Mouse (Mus musculus) myocyte (in vitro differentiated cells): Measurements from ENCODE around the gene Gm42791. TPM values are rescaled to one million over a fixed set of nuclear protein-coding genes. Genes with fewer than 3 reads are reported as not detected.

Experiments
- H3K27me3 ChIP-seq: one replicate; pipeline ENCODE4 v1.6.1; 2011; ENCODE audit not compliant: control insufficient read depth, insufficient read depth, insufficient read length
- H3K36me3 ChIP-seq: one replicate; pipeline ENCODE4 v1.6.1; 2011; ENCODE audit not compliant: control insufficient read depth, insufficient read depth
- H3K4me2 ChIP-seq: one replicate; pipeline ENCODE4 v1.6.1; 2011; ENCODE audit warnings: low read depth, control low read depth
- H3K4me3 ChIP-seq: one replicate; pipeline ENCODE4 v1.5.1; 2011; ENCODE audit warnings: mild to moderate bottlenecking, control low read depth, moderate library complexity
- H3K79me2 ChIP-seq: one replicate; pipeline ENCODE4 v1.6.1; 2011; ENCODE audit not compliant: control insufficient read depth, insufficient read depth
- H3ac ChIP-seq: one replicate; pipeline ENCODE4 v1.6.1; 2011; ENCODE audit not compliant: control insufficient read depth, insufficient read length
- CEBPB ChIP-seq: IDR thresholded peaks from 2 replicates; pipeline ENCODE4 v1.6.1; 2011; ENCODE audit warnings: mild to moderate bottlenecking, moderate library complexity; ENCODE audit not compliant: poor library complexity, insufficient read depth, severe bottlenecking
- E2F4 ChIP-seq: IDR thresholded peaks from one replicate; pipeline ENCODE4 v1.6.1; 2011; ENCODE audit warnings: mild to moderate bottlenecking, control low read depth, moderate library complexity; ENCODE audit not compliant: insufficient read depth
- MAX ChIP-seq: IDR thresholded peaks from one replicate; pipeline ENCODE4 v1.6.1; 2011; ENCODE audit warnings: low read depth, mild to moderate bottlenecking, control low read depth
- MYOD1 ChIP-seq, 3 experiments: IDR thresholded peaks; one replicate each; pipeline ENCODE4 v1.6.1; 2011; ENCODE audit warnings: control low read depth in 2 of 3, low read depth in 2 of 3, mild to moderate bottlenecking in 2 of 3, moderate library complexity in 1 of 3; ENCODE audit not compliant: insufficient read length in 2 of 3, control insufficient read depth in 1 of 3
- MYOG ChIP-seq, 3 experiments: IDR thresholded peaks; one replicate each; pipeline ENCODE4 v1.6.1; 2011; ENCODE audit warnings: control low read depth in 2 of 3, low read depth in 2 of 3, mild to moderate bottlenecking in 2 of 3; ENCODE audit not compliant: insufficient read length in 2 of 3, control insufficient read depth in 1 of 3, insufficient read depth in 1 of 3
- POLR2A ChIP-seq: IDR thresholded peaks from one replicate; pipeline ENCODE4 v1.6.1; 2011; ENCODE audit warnings: low read depth, mild to moderate bottlenecking, control low read depth, moderate library complexity; ENCODE audit not compliant: insufficient read length
- POLR2AphosphoS2 ChIP-seq: IDR thresholded peaks from one replicate; pipeline ENCODE4 v1.6.1; 2011; ENCODE audit warnings: low read depth, control low read depth; ENCODE audit not compliant: insufficient read length
- REST ChIP-seq: IDR thresholded peaks from one replicate; pipeline ENCODE4 v1.6.1; 2011; ENCODE audit warnings: mild to moderate bottlenecking, control low read depth, moderate library complexity; ENCODE audit not compliant: insufficient read depth, insufficient read length
- SRF ChIP-seq: IDR thresholded peaks from one replicate; pipeline ENCODE4 v1.6.1; 2011; ENCODE audit warnings: low read depth; ENCODE audit not compliant: control insufficient read depth, insufficient read length
- TCF12 ChIP-seq: IDR thresholded peaks from one replicate; pipeline ENCODE4 v1.6.1; 2011; ENCODE audit warnings: mild to moderate bottlenecking, control low read depth; ENCODE audit not compliant: poor library complexity, insufficient read depth, severe bottlenecking
- TCF3 ChIP-seq: IDR thresholded peaks from one replicate; pipeline ENCODE4 v1.6.1; 2011; ENCODE audit warnings: low read depth, control low read depth; ENCODE audit not compliant: insufficient read length
- USF1 ChIP-seq: IDR thresholded peaks from one replicate; pipeline ENCODE4 v1.6.1; 2011; ENCODE audit warnings: low read depth, mild to moderate bottlenecking, control low read depth, moderate library complexity
- polyA plus RNA-seq: library from polyadenylated mRNA; unstranded; fragments of >200 nt; fragmentation: generic; extraction: Trizol; gene quantifications from one replicate; pipeline ENCODE4 v1.2.1, GENCODE M21; 2012; ENCODE audit warnings: missing spikeins

Gene Gm42791
- polyA plus RNA-seq, 1 experiment, result 0.11 TPM

DNA sequence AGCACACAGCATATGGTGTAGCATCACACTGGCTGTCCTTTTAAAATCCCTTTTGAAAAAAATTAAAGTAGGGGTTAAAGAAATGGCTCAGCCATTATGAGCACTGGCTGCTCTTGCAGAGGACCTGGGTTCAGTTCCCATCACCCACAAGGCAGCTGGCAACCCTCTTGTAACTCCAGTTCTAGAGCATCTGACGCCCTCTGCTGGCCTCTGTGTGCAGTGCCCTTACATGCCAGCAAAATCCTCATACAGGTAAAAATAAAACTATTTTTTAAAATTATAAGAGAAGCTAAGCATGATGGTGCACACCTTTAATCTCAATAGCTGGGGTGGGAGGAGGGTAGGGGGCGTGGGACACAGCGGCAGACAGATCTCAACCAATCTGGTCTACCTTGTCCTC lies 42.0 kb upstream of the Gm42791 start:
- H3ac ChIP-seq, result no peak overlapping the region
- H3K4me2 ChIP-seq, result no peak overlapping the region
- no peaks in the 10 kb centered on the region for H3K36me3 ChIP-seq
- TF ChIP-seq CEBPB, result no peak
- TF ChIP-seq USF1, result no peak
- TF ChIP-seq MYOG (IDR thresholded peaks at IDR 0.05; ENCODE audit: control insufficient read depth in 1 of 3, insufficient read depth in 1 of 3, insufficient read length in 2 of 3, low read depth in 2 of 3), result no peak
- no peak for TF ChIP-seq TCF3
- TF ChIP-seq MAX, result no peak
- no peak for TF ChIP-seq MYOD1 (IDR thresholded peaks at IDR 0.05; ENCODE audit: control insufficient read depth in 1 of 3, insufficient read length in 2 of 3, low read depth in 2 of 3)
- TF ChIP-seq POLR2A, result no peak
- no peak for TF ChIP-seq REST
- no peak for TF ChIP-seq POLR2AphosphoS2
- no peak for TF ChIP-seq E2F4
- no peak for TF ChIP-seq SRF
- TF ChIP-seq TCF12, result no peak
- H3K79me2 ChIP-seq, result no peaks in the 10 kb centered on the region
- H3K4me3 ChIP-seq, result no peak overlapping the region
- H3K27me3 ChIP-seq, result no peaks in the 10 kb centered on the region

DNA sequence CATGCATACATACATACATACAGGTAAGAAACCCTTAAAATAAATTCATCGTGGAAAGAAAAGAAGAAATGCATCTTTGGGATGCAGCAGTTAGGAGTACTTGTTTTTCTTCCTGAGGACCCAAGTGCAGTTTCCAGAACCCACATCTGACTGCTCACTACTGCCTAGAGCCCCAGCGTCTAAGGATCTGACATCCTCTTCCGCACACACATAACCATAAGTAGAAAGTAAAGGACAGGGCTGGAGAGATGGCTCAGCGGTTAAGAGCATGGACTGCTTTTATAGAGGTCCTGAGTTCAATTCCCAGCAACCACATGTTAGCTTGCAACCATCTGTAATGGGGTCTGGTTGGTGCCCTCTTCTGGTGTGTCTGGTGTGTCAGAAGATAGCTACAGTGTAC lies 37.5 kb upstream of the Gm42791 start:
- Histone ChIP-seq H3K4me3 (no peak overlapping the region), H3K4me2 (no peak overlapping the region), H3K27me3 (no peaks in the 10 kb centered on the region), H3K36me3 (no peaks in the 10 kb centered on the region), H3ac (no peak overlapping the region), H3K79me2 (no peaks in the 10 kb centered on the region)
- TF ChIP-seq E2F4 (no peak), TCF12 (no peak), REST (no peak), CEBPB (no peak), MYOD1 (IDR thresholded peaks at IDR 0.05; ENCODE audit: control insufficient read depth in 1 of 3, insufficient read length in 2 of 3, low read depth in 2 of 3) (no peak), MAX (no peak), TCF3 (no peak), POLR2A (no peak), USF1 (no peak), SRF (no peak), MYOG (IDR thresholded peaks at IDR 0.05; ENCODE audit: control insufficient read depth in 1 of 3, insufficient read depth in 1 of 3, insufficient read length in 2 of 3, low read depth in 2 of 3) (no peak), POLR2AphosphoS2 (no peak)

DNA sequence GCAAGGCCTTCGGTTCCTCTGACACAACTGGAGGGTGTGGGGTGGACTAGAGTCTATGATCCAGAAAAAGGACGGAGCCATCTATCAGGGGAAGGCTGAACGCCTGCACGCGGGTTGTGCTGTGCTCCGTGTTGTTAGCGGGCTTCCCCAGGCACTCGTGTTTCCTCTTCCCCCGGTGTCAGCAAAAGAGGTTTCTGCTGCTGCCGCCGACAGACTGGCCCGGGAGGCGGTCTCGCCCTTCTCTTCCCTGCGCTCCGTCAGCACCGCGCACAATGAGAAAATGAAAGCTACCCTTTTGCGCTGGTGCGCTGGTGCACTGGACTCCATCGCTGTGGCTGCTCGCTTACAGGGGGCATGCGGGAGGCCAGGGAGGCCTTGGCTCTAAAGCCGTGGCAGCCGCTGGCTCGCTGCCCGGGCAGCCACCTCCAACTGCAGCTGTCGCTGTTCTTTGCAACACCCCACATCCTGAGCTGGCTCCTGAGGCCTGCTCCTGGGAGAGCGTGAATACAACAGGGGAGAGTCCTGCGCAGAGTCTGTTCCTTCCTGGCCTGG lies 36.3 kb upstream of the Gm42791 start:
- no peaks in the 10 kb centered on the region for H3K36me3 ChIP-seq
- TF ChIP-seq CEBPB, result 0 out of 2 replicates have a peak, but pooled peaks have one; percentile 25
- no peak for TF ChIP-seq MAX
- TF ChIP-seq USF1, result no peak
- peak; percentile 27 for TF ChIP-seq TCF3
- TF ChIP-seq SRF, result peak; percentile 35
- peak; percentile 57 for TF ChIP-seq POLR2AphosphoS2
- no peak for TF ChIP-seq REST
- peak; percentile 84 to 98 (median 97) for TF ChIP-seq MYOD1 (IDR thresholded peaks at IDR 0.05; ENCODE audit: control insufficient read depth in 1 of 3, insufficient read length in 2 of 3, low read depth in 2 of 3)
- TF ChIP-seq E2F4, result no peak
- peak; percentile 67 for TF ChIP-seq TCF12
- no peak for TF ChIP-seq POLR2A
- peak; percentile 57 to 88 (median 76) for TF ChIP-seq MYOG (IDR thresholded peaks at IDR 0.05; ENCODE audit: control insufficient read depth in 1 of 3, insufficient read depth in 1 of 3, insufficient read length in 2 of 3, low read depth in 2 of 3)
- no peaks in the 10 kb centered on the region for H3K27me3 ChIP-seq
- H3K4me3 ChIP-seq, result peak overlapping the region; percentile 15
- no peaks in the 10 kb centered on the region for H3K79me2 ChIP-seq
- H3ac ChIP-seq, result no peak overlapping the region
- peak overlapping the region; percentile 76 for H3K4me2 ChIP-seq

DNA sequence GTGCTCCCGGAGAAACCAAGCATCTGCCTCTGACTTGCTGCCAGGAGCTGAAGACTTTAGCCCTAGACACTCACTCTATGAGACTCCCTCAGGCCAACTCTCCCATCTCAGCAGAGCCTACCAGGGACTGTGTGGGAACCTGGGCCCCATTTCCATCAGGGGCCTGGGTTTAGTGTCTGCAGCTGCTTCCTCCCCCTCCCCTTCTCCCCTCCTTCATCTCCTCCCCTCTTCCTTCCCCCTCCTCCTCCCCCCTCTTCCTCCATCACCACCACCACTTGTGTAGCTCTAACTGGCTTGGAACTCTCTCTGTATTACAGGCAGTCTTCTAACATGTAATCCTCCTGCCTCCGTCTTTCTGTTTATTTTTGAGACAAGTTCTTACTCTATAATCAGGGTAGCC lies 35.2 kb upstream of the Gm42791 start:
- Histone ChIP-seq H3K4me2 (no peak overlapping the region), H3K36me3 (no peaks in the 10 kb centered on the region), H3K27me3 (no peaks in the 10 kb centered on the region), H3ac (no peak overlapping the region), H3K79me2 (no peaks in the 10 kb centered on the region), H3K4me3 (no peak overlapping the region)
- no peak for TF ChIP-seq TCF3
- no peak for TF ChIP-seq MAX
- no peak for TF ChIP-seq REST
- no peak for TF ChIP-seq MYOG (IDR thresholded peaks at IDR 0.05; ENCODE audit: control insufficient read depth in 1 of 3, insufficient read depth in 1 of 3, insufficient read length in 2 of 3, low read depth in 2 of 3)
- TF ChIP-seq MYOD1 (IDR thresholded peaks at IDR 0.05; ENCODE audit: control insufficient read depth in 1 of 3, insufficient read length in 2 of 3, low read depth in 2 of 3), result no peak
- no peak for TF ChIP-seq USF1
- no peak for TF ChIP-seq E2F4
- no peak for TF ChIP-seq POLR2AphosphoS2
- no peak for TF ChIP-seq TCF12
- TF ChIP-seq SRF, result no peak
- no peak for TF ChIP-seq CEBPB
